Mouse (Mus musculus): ENCODE results near the gene Mllt3. TPM values are rescaled to one million over a fixed set of nuclear protein-coding genes. Genes with fewer than 3 reads are reported as not detected.
"Not testable (repeated sequence)": the region's sequence is repeated elsewhere in the genome, so short reads cannot be mapped to it uniquely, and the experiment has no call there.

Gene Mllt3
- polyA plus RNA-seq, 1 experiment, result 5.1 TPM

DNA sequence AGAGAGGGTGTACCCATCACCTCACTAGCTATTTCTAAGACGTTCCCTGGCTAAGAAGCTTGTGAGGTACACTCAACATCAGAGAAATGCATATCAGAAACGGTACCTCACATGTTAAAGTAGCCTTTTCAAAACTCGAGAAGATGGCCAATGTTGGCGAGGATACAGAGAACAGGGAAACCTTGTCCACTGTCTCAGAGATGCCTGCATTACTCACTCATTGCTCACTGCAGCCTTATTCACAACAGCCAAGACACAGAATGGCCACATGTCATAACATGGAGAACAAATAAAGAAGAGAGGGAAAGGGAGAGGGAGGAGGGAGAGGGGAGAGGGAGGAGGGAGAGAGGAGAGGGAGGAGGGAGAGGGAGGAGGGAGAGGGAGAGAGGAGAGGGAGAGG is 47.9 kb downstream of the Mllt3 start:
- TF ChIP-seq POLR2A (IDR thresholded peaks at IDR 0.05; ENCODE audit: low read depth, low read length), result no peak
- TF ChIP-seq CTCF (IDR thresholded peaks at IDR 0.05; ENCODE audit: extremely low read depth, insufficient read length, insufficient replicate concordance, low read depth, low read length), result no peak
- 50% methylated on average over 4 of the region's 4 CpGs for WGBS
- H3K36me3 ChIP-seq (ENCODE audit: control insufficient read depth, insufficient read depth, low read length), result no peaks in the 10 kb centered on the region
- H3K4me1 ChIP-seq (ENCODE audit: control insufficient read depth, insufficient read depth, insufficient read length, low read length), result no peaks in the 10 kb centered on the region; the same call in 1 of the 2 replicates
- H3K27me3 ChIP-seq (ENCODE audit: control insufficient read depth, insufficient read depth, low read length), result no peaks in the 10 kb centered on the region
- H3K4me3 ChIP-seq (ENCODE audit: low read depth, low read length), result no peak overlapping the region
- H3K27ac ChIP-seq (ENCODE audit: insufficient read depth, low read depth, low read length), result no peak overlapping the region

- Histone ChIP-seq H3K4me1 (ENCODE audit: control insufficient read depth, insufficient read depth, insufficient read length, low read length) (no peaks in the 10 kb centered on the region; the same call in 1 of the 2 replicates), H3K36me3 (ENCODE audit: control insufficient read depth, insufficient read depth, low read length) (no peaks in the 10 kb centered on the region), H3K27me3 (ENCODE audit: control insufficient read depth, insufficient read depth, low read length) (no peaks in the 10 kb centered on the region), H3K4me3 (ENCODE audit: low read depth, low read length) (no peak overlapping the region), H3K27ac (ENCODE audit: insufficient read depth, low read depth, low read length) (peak overlapping the region; percentile 53; the same call in 1 of the 2 replicates)
- 5% methylated on average over 3 of the region's 3 CpGs for WGBS
- TF ChIP-seq CTCF (IDR thresholded peaks at IDR 0.05; ENCODE audit: extremely low read depth, insufficient read length, insufficient replicate concordance, low read depth, low read length) (no peak), POLR2A (IDR thresholded peaks at IDR 0.05; ENCODE audit: low read depth, low read length) (no peak)
These were observed 48.6 kb downstream of the Mllt3 start for GRCm38 (mm10) chr4:87984589-87984988.

DNA sequence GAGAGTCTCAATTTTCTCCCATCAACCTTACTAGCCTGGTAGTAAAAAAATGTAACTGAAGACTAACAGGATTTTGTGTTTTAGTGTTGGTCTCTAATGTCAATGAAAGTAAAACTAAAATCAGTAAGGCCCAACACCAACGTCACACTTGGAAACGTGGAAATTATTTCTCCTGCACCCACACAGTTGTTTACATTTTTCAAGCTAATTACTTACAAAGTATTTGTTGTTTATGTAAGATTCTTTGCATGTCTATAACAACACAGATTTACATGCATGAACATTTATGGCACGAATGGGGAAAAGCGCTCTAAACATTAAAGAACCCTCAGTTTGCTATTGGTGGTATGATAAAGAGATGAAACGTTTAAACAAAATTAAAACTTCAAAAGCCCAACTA is 49.1 kb downstream of the Mllt3 start:
- no peaks in the 10 kb centered on the region for H3K36me3 ChIP-seq (ENCODE audit: control insufficient read depth, insufficient read depth, low read length)
- H3K4me3 ChIP-seq (ENCODE audit: low read depth, low read length), result no peak overlapping the region
- H3K27ac ChIP-seq (ENCODE audit: insufficient read depth, low read depth, low read length), result no peak overlapping the region
- H3K4me1 ChIP-seq (ENCODE audit: control insufficient read depth, insufficient read depth, insufficient read length, low read length), result no peaks in the 10 kb centered on the region; the same call in 1 of the 2 replicates
- TF ChIP-seq POLR2A (IDR thresholded peaks at IDR 0.05; ENCODE audit: low read depth, low read length) (no peak), CTCF (IDR thresholded peaks at IDR 0.05; ENCODE audit: extremely low read depth, insufficient read length, insufficient replicate concordance, low read depth, low read length) (no peak)
- H3K27me3 ChIP-seq (ENCODE audit: control insufficient read depth, insufficient read depth, low read length), result no peaks in the 10 kb centered on the region
- WGBS, result 63% methylated on average over 5 of the region's 5 CpGs

- TF ChIP-seq POLR2A (IDR thresholded peaks at IDR 0.05; ENCODE audit: low read depth, low read length), result no peak
- no peaks in the 10 kb centered on the region for H3K36me3 ChIP-seq (ENCODE audit: control insufficient read depth, insufficient read depth, low read length)
- WGBS, result 81% methylated on average over 5 of the region's 5 CpGs
- no peak overlapping the region for H3K4me3 ChIP-seq (ENCODE audit: low read depth, low read length)
- H3K27ac ChIP-seq (ENCODE audit: insufficient read depth, low read depth, low read length), result no peak overlapping the region
- H3K27me3 ChIP-seq (ENCODE audit: control insufficient read depth, insufficient read depth, low read length), result no peaks in the 10 kb centered on the region
- peaks cover 3% of the 10 kb centered on the region; the same call in 1 of the 2 replicates for H3K4me1 ChIP-seq (ENCODE audit: control insufficient read depth, insufficient read depth, insufficient read length, low read length)
These were observed 50.6 kb downstream of the Mllt3 start for GRCm38 (mm10) chr4:87982578-87982977.

DNA sequence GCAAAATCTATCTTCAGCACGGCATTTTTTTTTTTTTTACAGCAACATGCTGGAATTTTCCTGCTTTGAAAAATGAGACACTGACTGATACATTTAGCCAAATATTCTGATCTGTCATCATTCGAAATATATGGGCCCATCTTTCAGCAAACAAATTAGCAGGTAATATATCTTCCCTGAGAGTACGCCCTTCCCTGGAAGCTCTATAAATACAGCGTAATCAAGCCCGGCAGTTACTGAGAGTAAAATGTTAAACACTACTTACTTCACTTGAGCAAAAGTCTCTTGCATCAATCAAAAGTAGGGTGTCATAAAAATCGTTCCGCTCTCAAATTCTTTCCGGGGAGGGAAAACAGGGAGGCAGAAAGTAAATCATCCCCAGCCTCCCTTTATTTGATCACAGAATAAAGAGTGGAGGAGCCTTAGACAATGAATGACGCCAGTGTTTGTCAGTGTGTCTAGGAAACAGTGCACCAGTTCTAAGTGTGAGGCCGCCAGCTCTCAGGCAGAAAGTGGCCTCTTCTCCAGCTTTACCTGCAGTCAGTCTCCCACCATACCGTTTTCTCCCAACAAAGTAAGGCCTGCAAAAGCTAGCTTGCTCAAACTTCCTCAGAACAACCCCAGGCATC is 55.2 kb downstream of the Mllt3 start:
- WGBS, result 31% methylated on average over 11 of the region's 11 CpGs
- no peak for TF ChIP-seq CTCF (IDR thresholded peaks at IDR 0.05; ENCODE audit: extremely low read depth, insufficient read length, insufficient replicate concordance, low read depth, low read length)
- TF ChIP-seq POLR2A (IDR thresholded peaks at IDR 0.05; ENCODE audit: low read depth, low read length), result no peak
- no peaks in the 10 kb centered on the region for H3K36me3 ChIP-seq (ENCODE audit: control insufficient read depth, insufficient read depth, low read length)
- no peaks in the 10 kb centered on the region for H3K27me3 ChIP-seq (ENCODE audit: control insufficient read depth, insufficient read depth, low read length)
- H3K4me3 ChIP-seq (ENCODE audit: low read depth, low read length), result no peak overlapping the region
- H3K4me1 ChIP-seq (ENCODE audit: control insufficient read depth, insufficient read depth, insufficient read length, low read length), result 0 out of 2 replicates have a peak, but pooled peaks cover 3% of the 10 kb centered on the region
- no peak overlapping the region for H3K27ac ChIP-seq (ENCODE audit: insufficient read depth, low read depth, low read length)

DNA sequence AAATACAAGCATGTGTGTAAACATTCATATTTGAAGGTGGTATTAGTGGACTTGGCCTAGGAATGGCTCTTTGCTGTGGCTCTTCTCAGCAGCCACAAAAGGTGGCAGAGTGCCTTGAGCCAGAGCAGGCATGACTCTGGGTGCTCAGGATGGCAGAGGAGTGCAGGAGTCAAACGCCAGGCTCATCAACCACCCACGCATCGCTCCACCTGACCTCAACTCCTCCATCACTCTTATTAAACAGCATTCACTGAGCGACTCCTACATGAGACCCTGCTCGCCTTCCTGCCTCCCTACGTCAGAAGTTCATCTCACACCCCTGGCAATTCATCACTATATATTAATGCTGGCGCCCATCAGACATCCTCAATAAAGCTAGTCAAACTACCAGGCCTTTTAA is 67.3 kb downstream of the Mllt3 start:
- peaks cover 11% of the 10 kb centered on the region; the same call in 1 of the 2 replicates for H3K4me1 ChIP-seq (ENCODE audit: control insufficient read depth, insufficient read depth, insufficient read length, low read length)
- no peaks in the 10 kb centered on the region for H3K36me3 ChIP-seq (ENCODE audit: control insufficient read depth, insufficient read depth, low read length)
- no peaks in the 10 kb centered on the region for H3K27me3 ChIP-seq (ENCODE audit: control insufficient read depth, insufficient read depth, low read length)
- no peak overlapping the region for H3K4me3 ChIP-seq (ENCODE audit: low read depth, low read length)
- no peak for TF ChIP-seq POLR2A (IDR thresholded peaks at IDR 0.05; ENCODE audit: low read depth, low read length)
- TF ChIP-seq CTCF (IDR thresholded peaks at IDR 0.05; ENCODE audit: extremely low read depth, insufficient read length, insufficient replicate concordance, low read depth, low read length), result no peak
- H3K27ac ChIP-seq (ENCODE audit: insufficient read depth, low read depth, low read length), result no peak overlapping the region
- 96% methylated on average over 7 of the region's 7 CpGs for WGBS

GRCm38 (mm10) chr4:87964890-87965289 is 68.3 kb downstream of the Mllt3 start:
- H3K36me3 ChIP-seq (ENCODE audit: control insufficient read depth, insufficient read depth, low read length); H3K4me3 ChIP-seq (ENCODE audit: low read depth, low read length); H3K27ac ChIP-seq (ENCODE audit: insufficient read depth, low read depth, low read length); H3K27me3 ChIP-seq (ENCODE audit: control insufficient read depth, insufficient read depth, low read length): not testable (repeated sequence)
- WGBS, result 96% methylated on average over 2 of the region's 2 CpGs
- H3K4me1 ChIP-seq (ENCODE audit: control insufficient read depth, insufficient read depth, insufficient read length, low read length), result peaks cover 11% of the 10 kb centered on the region; the same call in 1 of the 2 replicates

- Histone ChIP-seq H3K27me3 (ENCODE audit: control insufficient read depth, insufficient read depth, low read length) (no peaks in the 10 kb centered on the region), H3K36me3 (ENCODE audit: control insufficient read depth, insufficient read depth, low read length) (no peaks in the 10 kb centered on the region), H3K4me3 (ENCODE audit: low read depth, low read length) (no peak overlapping the region), H3K27ac (ENCODE audit: insufficient read depth, low read depth, low read length) (no peak overlapping the region), H3K4me1 (ENCODE audit: control insufficient read depth, insufficient read depth, insufficient read length, low read length) (peaks cover 11% of the 10 kb centered on the region; the same call in 1 of the 2 replicates)
- 40% methylated on average over 3 of the region's 3 CpGs for WGBS
- TF ChIP-seq CTCF (IDR thresholded peaks at IDR 0.05; ENCODE audit: extremely low read depth, insufficient read length, insufficient replicate concordance, low read depth, low read length) (no peak), POLR2A (IDR thresholded peaks at IDR 0.05; ENCODE audit: low read depth, low read length) (no peak)
These were observed 69.4 kb downstream of the Mllt3 start for GRCm38 (mm10) chr4:87963773-87964076.
